Mouse (Mus musculus) gastrocnemius, postnatal 10 days (tissue): ENCODE results near the gene Bmp8a. TPM values are rescaled to one million over a fixed set of nuclear protein-coding genes. Genes with fewer than 3 reads are reported as not detected.
"Not testable (repeated sequence)": the region's sequence is repeated elsewhere in the genome, so short reads cannot be mapped to it uniquely, and the experiment has no call there.

ENCODE experiments used
- DNase-seq: peaks from one replicate; pipeline ENCODE4 v3.0.0; 2021; ENCODE audit warnings: mixed read lengths
- long read RNA-seq, 2 experiments: library from polyadenylated mRNA; stranded (forward); transcript quantifications; one replicate each; pipeline ENCODE4 v2.0.0; 2021
- total RNA-seq, 2 experiments: library from RNA; stranded (reverse); gene quantifications; 2 replicates each; pipeline ENCODE4 v1.2.3; 2021

Bmp8a gene
- under 1 TPM in 1 of 2 experiments, not detected in 1; 0.59 TPM for total RNA-seq
- long read RNA-seq, experiment 1 = 0 reads
- long read RNA-seq, experiment 2 = 0 reads

DNA sequence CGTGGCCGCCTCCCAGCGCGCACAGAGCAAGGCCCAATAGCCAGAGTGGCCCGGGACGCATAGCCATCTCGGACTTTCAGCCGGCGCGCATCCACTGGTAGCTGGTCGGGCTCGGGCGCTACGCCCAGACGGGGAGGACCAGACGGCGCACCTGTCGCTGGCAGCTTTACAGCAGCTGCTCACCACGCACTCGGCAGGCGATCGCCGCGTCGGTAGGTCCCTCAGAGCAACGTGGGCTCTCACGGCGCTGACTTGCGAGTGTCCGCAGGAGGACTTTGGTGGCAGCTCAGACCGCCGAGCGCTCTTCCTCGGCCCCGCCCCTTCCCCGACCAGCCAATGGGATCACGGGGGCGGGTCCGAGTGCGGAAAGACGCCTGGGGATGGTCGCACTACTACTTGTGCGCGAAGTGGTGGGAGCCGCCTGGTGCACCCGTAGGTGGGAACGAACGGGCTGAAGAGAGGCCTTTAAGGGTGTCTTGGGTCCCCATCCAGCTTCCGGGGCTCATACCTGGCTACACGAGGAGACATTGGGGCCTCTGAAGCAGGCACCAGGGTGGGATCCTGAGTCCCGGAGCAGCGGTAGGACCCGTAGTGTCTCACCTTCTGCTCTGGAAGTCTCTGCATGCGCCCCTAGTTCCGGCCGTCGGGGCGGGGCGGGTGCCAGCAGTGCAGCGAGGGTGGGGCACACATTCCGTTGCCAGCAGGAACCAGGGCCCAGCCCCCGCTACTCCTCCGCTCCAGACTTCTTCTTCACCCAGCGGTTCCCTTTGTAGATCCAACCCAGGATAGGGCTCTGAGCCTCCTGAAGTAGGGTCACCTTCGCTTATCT is at the start of gene Bmp8a:
Gene Bmp8a, minus strand, starts transcription at position 611 of the 829 bp plus-strand sequence.
- DNase-seq = peak; percentile 68

DNA sequence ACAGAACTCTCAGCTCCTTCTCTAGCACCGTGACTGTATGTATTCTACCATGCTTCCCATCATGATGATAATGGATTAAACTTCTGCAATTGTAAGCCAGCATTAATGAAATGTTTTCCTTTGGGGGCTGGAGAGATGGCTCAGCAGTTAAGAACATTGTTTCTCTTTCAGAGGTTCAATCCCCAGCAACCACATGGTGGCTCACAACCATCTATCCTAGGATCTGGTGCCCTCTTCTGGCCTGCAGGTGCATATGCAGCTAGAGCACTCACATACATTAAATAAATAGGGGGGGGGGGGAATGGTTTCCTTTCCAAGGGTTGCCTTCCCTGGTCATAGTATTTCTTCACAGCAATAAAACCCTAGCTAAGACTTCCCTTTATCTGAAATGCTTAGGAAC is 49.1 kb upstream of the Bmp8a start:
- DNase-seq = no peak

DNA sequence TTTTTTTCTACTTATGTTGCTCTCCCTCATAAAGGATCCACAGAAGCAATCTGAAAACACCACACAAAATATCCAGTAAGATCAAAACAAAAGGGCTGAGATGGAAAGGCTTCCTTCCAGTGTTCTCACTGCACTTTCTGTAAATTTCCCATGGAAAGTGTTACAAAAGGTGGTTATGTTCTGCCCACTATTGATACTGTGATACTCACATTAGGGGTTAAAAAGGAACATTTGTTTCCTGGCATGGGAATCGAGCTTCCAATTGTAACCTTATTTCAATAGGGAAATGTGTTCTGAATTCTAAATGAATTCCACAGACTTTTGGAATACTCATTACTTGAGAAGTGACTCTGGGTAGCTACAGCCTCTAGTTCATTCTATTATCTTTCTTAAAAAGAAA is 42.0 kb upstream of the Bmp8a start:
- DNase-seq = no peak

DNA sequence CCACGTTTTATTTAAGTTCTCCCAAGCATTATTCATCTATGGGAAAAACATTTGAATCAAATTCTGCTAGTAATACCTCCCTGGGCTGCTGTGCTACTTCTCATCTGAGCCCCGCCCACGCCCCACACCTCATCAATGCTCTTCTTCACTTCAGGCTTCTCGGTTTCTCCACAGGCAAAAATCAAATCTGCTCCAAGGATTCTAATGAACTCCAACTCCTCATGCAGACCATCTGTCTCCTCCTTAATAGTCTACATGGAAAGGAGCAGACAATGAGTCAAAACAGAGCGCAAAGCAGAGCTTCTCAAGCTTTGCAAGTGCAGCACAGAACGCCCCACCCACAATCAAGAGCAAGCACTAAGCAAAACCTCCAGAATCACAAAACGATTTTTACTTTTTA is 40.1 kb upstream of the Bmp8a start:
- DNase-seq = no peak

DNA sequence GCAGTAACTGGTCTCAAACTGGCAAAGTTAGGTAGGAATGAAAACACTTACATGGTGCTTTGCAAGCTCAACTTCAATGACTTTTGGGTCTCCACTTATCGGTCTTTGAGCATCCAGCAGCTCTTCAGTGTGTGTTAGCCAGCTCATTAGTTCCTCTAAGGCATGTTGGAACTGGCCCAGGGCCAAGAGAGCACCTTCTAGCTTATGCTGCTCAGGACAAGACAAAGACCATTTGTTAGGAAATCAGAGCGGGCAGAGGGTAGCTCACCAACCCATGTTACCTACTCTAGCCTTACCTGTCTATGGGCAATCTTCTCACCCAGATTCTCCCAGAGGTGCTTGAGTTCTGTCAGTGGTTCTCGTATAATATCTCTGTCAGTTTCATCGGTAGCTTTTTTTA is 39.0 kb upstream of the Bmp8a start:
- no peak for DNase-seq

DNA sequence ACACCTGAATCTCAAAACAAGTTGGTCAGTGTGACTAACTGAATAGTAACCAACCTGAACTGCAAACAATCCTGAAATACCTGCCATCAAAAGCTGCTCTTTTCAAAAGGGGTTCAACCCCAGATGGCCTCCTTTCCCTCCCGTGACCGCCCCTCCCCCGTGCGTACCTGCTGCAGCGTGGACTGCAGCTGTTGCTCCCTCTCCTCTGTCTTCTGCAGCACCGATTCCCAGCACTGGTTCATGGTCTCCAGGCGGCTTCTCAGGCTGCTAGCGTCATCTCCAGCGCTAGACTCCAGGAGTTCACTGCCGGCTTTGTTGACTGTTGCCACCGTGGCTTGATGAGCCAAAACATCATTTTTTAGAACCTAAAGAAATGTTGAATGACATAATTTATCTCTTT is 38.5 kb upstream of the Bmp8a start:
- DNase-seq = no peak

DNA sequence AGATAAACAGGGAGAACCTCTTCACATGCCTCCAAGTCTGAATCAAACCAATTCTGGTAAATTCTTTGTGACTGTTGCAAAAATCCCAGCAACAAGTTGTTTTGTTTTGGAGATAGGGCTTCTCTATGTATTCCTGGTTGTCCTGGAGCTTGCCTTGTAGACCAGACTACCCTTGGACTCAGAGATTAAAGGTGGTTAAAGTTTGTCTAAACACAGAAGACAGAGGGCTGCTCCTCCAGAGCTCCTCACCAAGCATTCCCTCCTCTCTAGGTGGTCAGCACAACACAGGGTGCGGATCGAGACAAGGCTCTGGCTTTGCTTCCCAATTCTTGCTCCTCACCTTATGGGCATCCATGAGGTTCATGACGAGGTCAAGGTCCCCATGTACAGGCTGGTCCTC is 33.0 kb upstream of the Bmp8a start:
- DNase-seq = no peak

DNA sequence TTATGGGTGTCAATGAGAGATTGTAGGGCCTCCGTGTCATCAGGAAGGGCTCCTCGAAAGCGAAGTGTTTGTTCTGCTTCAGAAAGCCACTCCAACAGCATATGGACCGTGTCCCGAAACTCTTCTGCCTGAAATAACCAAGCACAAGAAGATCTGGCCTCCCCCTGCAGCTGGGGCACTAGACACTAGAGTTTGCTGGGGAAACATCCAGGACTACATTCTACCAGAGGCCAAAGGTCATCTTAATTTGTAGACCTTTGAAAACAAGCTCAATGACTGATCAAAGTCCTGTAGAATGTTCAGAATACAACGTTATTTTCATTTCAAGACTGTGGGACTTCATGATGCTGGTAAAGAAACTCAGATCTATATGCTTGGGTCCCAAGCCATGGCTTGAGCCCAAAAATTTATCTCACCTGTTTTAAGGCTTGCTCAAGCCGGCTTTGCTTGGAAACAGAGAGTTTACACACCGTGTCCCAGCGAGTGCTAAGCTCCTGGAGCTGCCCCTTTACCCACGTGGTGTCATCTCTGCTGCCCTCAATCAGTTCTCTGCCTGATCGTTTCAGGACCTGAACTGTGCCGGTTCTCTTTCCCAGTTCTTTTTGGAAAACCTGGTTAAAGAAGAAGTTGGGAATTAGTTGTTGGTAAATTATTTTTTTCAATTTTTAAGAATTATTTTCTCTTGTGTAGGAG is 31.4 kb upstream of the Bmp8a start:
- DNase-seq = no peak

DNA sequence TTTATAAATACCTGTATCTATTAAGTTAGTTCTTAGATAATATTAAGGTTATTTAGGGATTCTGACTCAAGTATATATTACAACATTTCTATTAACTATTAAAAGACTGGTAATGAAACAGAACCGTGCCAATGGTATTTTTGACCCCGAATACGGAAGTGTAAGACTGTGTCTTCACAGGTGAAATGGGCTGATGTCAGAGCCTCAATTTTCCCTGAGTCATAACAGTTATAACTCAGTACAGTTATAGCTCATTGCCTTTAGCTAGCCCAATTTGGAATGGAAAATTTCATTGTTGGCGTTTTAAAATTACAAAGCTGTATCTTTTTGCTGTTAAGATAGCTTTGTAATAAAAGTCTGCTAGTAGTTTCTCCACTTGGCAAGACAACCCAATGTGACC is 20.5 kb upstream of the Bmp8a start:
- no peak for DNase-seq

DNA sequence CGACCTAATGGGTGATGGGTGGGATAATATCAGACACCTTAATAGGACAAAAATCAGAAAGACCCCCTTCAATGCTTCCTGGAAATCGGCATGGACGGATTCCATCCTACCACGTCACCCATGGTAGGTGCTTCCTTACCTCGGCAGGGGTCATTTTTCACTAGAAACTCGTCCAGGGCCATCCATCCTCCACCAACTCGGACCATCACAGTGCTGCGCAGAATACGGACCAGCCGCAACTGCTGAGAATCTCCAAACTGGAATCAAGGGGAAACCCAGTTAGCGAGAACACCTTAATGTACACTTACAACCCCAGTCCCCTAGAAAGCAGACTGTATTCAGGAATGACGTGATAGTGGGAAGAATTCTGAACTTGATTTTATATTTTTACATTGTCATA is 17.7 kb upstream of the Bmp8a start:
- DNase-seq = no peak

DNA sequence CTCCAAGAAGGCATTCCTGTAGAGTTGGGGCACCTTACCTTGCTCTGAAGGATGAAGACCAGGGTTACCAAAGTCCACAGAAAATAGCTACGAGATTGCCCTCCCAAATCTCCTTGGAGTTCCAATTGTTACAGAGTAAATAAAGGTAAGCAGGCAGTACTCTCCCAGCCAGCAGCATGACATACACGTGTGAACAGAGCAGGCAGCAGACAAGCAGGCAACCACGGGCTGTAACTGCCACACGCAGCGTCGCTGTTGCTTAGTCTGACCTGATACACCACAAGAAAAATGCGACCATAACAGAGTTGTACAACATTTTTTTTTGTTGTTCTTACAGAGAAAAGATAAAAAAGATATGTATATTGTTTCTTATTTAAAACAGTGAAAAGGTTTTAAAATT is 15.6 kb upstream of the Bmp8a start:
- no peak for DNase-seq

DNA sequence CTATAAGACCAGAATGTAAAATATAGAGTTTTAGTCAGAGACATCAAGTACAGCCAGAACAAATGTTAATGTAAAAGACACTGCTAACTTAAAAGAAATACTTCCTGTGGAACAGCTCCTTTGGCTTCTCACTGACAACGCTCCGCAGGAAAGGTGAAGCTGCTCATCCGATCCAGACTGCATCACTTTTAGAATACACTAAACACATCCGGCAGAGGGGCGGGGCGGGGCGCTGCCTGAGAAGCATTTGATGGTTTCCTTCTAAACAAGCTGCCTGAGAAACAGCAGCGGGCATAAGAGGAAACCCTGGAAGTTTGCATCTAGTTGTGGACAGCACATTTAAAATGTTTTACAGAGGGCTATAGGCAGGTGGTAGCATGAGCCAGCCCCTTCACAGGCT is 12.9 kb upstream of the Bmp8a start:
- DNase-seq = no peak

DNA sequence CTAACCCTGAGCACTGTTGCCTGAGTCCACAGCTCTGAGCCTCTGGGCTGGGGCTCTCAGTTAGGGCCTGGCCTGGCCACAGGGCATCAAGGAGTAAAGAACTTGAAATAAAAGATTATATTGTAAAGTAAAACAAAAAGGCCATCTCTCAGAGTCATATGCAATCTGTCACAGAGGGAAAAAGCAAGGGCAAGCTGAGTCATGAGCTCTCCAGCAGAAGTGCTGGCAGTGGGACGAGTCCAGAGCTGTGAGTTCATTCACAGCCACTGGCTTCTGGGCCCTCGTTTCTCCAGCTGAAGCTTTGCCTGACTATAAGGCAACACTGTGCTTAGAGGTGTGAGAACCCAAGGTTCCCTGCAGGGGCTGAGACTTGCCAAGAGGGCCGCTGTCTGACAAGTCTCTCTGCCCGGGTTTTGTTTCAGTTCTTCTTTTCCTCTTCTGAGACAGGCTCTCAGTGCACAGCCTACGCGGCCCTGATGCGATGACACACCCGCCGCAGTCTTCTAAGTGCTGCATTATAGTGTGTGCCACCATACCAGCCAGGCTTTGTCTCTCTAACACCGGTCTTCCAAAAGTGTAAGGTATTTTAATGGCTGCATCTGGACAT is 10.3 kb upstream of the Bmp8a start:
- no peak for DNase-seq

DNA sequence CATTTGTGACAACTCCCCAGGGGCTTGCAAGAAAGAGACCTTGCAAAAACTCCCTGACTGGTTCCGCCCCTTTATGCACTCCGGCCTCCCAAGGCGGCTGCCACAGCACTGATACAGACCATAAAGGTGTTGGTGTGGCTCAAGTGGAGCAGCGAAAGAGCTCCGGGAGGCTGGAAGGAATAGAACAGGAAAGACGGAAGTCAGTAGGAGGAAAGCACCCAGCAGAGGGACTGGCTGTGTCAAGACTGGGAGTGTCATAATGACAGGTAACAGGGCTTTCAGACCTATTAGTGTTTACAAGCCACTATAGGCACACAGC is 378 bp upstream of the Bmp8a start:
- no peak for DNase-seq

DNA sequence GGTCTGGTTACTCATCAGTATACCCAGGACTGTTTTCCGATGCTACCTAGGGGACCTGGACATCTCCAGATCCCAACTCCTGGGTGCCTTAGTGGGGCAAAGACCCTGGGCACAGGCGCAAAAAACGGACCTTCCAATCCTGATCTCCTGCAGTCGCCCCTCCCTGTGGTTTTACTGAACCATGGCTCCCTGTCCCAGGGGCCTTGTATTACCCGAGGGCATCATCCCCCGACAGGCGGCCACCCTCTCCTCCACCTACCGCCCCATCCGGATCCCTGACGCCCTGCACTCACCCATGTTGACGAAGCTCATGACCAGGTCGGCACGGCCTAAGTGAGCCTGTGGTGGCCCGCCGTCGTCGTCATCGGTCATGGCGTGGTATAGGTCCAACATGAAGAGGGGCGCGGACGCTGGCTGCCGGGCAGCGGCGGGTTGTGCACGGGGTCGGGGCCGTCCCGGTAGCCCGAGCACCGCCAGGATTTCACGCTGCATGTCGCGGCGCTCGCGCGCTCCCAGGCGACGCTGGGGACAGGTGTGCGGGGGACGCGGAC is 886 bp downstream of the Bmp8a start:
- DNase-seq = no peak

DNA sequence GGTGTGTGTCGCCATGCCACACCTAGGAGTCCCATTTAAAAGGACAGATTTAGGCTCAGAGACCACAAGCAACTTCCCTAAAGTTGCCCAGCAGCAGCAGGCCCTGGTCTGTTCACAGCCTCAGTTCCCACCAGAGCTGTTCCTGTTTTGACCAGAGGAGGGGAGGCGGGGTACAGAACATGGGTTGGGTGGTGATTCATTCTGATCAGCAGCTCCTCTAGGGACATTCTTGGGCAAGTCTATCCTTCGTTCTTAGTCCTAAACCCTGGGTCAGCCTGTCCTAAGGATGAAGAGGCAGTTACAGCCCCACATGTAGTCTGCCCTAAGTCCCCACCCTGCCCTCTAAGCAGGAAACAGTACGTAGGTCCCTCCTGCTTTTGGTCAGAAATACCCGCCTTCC is 2.8 kb downstream of the Bmp8a start:
- no peak for DNase-seq

DNA sequence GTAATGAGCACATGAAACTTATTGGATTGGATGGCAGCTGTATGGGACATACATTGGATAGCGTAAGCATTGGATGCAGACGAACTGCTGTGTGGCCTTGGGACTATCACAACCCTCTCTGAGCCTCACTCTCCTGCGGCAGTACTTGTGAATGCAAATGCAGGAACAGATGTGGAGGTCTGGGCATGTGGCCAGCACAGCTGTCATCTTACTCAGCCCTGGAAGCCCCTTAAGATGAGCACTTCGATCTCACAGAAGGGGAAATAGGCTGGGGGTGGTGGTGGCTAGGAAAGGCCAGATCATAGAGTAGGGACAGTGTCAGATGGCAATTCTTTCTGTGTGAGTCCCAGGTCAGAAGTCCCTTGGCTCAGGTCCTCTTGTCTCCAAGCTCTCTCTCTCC is 5.4 kb downstream of the Bmp8a start:
- no peak for DNase-seq

DNA sequence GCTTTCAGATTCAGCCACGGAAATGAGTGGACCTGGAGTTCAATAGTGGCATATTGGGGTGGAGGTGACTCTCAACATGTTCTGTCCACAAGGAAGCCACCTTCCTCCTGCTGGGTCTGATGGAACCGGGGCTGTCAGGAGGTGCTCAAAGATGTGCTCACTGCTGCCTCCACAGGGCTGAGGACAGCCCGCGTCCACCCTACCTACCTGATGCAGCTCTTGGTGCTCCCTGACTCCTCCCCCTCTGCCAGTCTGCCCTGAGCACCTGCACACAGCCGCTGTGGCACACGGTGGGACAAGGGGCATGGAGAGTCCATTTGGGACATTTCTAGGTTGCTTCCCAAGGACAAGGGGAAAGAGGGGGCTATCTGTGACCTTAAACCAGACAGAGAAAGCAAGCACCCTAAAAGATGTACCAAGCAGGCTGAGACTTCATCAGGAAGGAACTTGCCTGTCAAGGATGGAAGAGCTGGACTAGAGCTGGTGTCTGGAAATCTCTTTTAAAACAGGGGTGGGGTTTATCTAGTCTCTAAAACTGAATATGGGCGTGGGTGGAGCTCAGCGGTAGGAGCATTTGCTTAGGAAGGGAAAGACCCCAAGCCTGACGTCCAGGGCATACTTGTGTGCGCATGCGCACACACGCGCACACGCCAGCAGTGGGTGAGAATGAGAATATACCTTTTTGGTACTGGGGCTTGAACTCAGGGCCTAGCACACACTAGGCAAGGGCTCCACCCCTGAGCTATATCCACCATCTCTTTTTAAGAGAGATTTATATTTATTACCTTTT is 7.1 kb downstream of the Bmp8a start:
- DNase-seq = no peak

DNA sequence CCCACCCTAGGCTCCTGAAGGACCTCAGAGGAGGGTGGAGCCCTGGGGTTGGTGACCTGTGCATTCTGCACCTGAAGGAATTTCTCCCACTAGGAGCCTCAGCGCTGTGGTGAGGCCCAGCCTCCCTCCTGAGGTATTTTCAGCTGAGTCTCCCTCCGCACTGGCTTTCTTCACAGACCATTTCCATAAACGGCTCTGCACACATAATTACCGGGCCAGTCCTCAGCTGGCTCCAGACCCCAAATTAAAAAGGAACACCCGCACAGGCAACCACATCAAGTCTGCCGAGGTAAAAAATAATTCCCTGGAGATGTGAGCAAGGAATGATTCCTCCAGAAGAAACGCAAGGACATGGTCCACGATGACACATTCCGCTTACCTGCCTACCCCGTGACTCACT is 7.8 kb downstream of the Bmp8a start:
- DNase-seq = not testable (repeated sequence)

DNA sequence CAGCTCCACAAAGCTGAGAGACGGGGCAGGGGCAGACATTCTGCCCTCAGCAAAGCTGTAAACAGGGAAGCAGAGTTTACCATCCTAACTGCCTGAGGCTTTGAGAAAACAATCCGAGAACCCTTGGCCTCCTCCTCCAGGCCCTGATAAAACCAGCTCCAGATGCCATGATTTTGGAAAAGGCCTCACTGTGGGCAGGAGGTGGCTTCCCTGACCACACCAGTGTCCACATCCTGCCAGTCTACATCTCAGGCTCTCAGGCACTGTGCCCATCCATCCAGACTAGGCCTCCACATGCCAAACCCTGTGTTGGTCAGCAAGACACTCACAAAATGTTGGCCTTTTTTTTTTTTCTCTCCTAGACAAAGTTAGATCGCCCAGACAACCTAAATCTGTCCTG is 8.9 kb downstream of the Bmp8a start:
- DNase-seq = no peak

DNA sequence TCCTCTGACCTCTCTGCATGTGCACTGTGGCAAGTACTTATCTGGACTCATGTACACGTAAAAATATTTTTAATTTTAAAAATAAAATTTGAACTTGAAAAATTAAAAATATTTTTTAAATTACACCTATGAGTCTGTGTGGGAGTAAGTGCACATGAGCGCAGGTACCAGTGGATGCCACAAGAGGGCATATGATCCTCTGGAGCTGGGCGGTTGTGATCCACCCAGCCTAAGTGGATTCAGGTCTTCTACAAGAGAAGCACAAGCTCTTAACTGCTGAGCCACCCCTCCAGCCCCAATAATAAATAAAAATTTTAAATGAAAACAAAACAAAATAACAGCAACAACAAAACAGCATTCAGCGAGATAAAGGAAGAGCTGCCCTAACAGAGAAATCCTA is 9.9 kb downstream of the Bmp8a start:
- DNase-seq = no peak

DNA sequence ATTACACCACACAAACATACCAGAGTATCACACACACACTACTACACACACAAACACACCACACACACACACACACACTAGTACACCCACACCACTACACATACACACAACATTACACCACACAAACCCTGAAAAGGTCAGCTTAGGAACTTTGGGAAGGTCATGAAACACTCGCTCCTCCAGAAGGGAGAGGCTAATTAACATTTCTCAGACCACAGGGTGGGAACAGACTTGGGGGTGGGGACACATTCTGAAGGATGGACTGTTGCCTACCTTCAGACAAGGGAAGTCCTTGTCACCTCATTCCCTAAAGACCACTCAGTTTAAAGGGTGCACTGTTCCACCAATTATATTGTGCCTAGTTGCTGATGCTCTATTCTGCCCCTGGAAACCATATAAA is 11.1 kb downstream of the Bmp8a start:
- DNase-seq = not testable (repeated sequence)

DNA sequence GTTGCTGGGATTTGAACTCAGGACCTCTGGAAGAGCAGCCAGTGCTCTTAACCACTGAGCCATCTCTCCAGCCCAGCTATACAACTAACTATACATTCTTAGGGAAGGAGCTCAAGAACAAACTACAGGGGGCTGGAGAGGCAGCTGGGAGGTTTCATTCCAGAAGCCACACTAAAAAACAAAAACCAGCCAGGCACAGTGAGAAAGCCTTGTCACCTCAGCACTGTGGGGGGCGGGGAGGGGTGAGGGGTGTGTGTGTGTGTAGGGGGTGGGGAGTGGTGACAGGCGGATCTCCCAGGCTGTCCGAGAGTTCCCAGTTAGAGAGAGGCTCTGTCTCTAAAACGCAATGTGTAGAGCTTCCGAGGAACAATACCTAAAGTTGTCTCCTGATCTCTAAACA is 11.7 kb downstream of the Bmp8a start:
- no peak for DNase-seq
